Mouse (Mus musculus): ENCODE data around the gene Hspb6. TPM values are rescaled to one million over a fixed set of nuclear protein-coding genes. Genes with fewer than 3 reads are reported as not detected.

The Hspb6 gene
- total and polyA plus RNA-seq, 3 experiments = 0.79 to 6.0 (median 2.3) TPM

DNA sequence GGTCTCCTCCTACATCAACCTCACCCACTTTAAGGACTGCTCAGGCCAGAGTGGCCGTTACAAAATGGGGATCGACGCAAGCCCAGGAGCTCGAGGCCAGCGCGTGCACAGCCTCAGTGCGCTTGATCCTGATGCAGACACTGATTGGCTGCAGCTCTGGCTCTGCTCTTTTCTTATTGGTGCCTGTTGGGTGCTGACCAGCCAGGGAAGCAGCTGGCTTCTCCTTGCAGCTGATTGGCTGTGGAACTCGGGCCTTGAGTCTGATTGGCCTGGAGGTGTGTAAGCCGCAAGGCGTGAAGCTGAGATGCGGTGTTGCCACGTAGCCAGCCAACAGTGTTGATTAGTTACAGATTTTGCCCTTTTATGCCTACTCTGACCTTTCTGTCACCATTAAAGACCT, 46.8 kb downstream of the Hspb6 start, which contains the start of gene Zbtb32:
TSS of gene Zbtb32 (minus strand) at position 124 of the 400 bp plus-strand sequence.
- in situ Hi-C loops (cut with MboI; ENCODE audit: low pct_ligation_motif_present, low pct_unique_long_range_greater_than_20kb, low sequenced_read_pairs) (no loop called here), dilution Hi-C loops (cut with MboI; ENCODE audit: extremely low pct_ligation_motif_present, extremely low pct_unique_long_range_greater_than_20kb, low sequenced_read_pairs) (no loop called here)
- no peaks in the 10 kb centered on the region for H3K27me3 ChIP-seq (replicated peaks)
- peaks cover 3% of the 10 kb centered on the region for H3K9me3 ChIP-seq (replicated peaks; ENCODE audit: low read length)
- peaks cover 2% of the 10 kb centered on the region for H3K79me2 ChIP-seq (replicated peaks; ENCODE audit: control insufficient read depth, extremely low read depth, insufficient read depth, poor library complexity, severe bottlenecking)
- TF ChIP-seq HCFC1 (IDR thresholded peaks at IDR 0.05; ENCODE audit: low read depth, low read length) (no peak), UBTF (IDR thresholded peaks at IDR 0.05; ENCODE audit: low read depth, low read length) (no peak), POLR2AphosphoS2 (IDR thresholded peaks at IDR 0.05; ENCODE audit: low read depth, low read length) (0 out of 2 replicates have a peak, but pooled peaks have one; percentile 31), IRF4 (IDR thresholded peaks at IDR 0.05; ENCODE audit: low read depth, low read length) (no peak)
- no peak within 1 kb of the TSS for H3K27ac ChIP-seq (ENCODE audit: insufficient read depth, low read depth)
- H3K9ac ChIP-seq (ENCODE audit: insufficient read depth, low read depth) = no peak within 1 kb of the TSS
- peaks cover 20 to 29% of the 10 kb centered on the region in 2 experiments for H3K4me1 ChIP-seq (ENCODE audit: control insufficient read depth in 1 of 2, insufficient read depth in 2 of 2)
- no peak within 1 kb of the TSS for H3K4me2 ChIP-seq (ENCODE audit: insufficient read depth, low read depth, poor library complexity, severe bottlenecking)
- H3K4me3 ChIP-seq (replicated peaks in 1 of 3; ENCODE audit: low read depth in 2 of 3, low read length in 2 of 3, poor library complexity in 1 of 3) = no peak within 1 kb of the TSS
- H3K36me3 ChIP-seq (replicated peaks in 1 of 2; ENCODE audit: control insufficient read depth in 1 of 2, insufficient read depth in 1 of 2, low read length in 1 of 2) = peaks cover 0 to 17% of the 10 kb centered on the region in 2 experiments
- DNase-seq (ENCODE audit: extremely low read depth) = no peak

DNA sequence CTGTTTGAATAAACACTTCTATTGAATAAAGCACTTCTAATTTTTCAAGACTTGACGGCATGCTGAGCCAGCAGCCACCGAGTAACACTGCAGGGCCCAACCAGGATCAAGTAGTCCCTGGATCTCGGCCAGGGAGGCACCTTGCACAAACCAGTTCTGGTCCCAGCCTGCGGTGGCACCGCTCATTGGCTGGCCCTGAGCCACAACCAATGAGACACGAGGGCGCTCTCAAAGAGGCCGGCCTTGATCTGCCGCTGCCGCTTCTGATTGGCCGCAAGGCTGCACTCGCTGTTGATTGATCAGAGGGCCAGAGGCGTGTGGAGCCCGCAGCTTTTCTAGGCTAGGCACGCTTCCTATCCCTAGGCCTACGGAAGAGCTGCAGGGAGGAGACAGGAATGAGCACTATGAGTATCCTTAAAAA, 48.0 kb downstream of the Hspb6 start:
- H3K4me1 ChIP-seq (ENCODE audit: control insufficient read depth in 1 of 2, insufficient read depth in 2 of 2) = peaks cover 25 to 32% of the 10 kb centered on the region in 2 experiments
- dilution Hi-C loops (cut with MboI; ENCODE audit: extremely low pct_ligation_motif_present, extremely low pct_unique_long_range_greater_than_20kb, low sequenced_read_pairs) (no loop called here), in situ Hi-C loops (cut with MboI; ENCODE audit: low pct_ligation_motif_present, low pct_unique_long_range_greater_than_20kb, low sequenced_read_pairs) (no loop called here)
- H3K36me3 ChIP-seq (replicated peaks in 1 of 2; ENCODE audit: control insufficient read depth in 1 of 2, insufficient read depth in 1 of 2, low read length in 1 of 2) = peaks cover 0 to 21% of the 10 kb centered on the region in 2 experiments
- no peaks in the 10 kb centered on the region for H3K27me3 ChIP-seq (replicated peaks)
- no peak overlapping the region for H3K4me2 ChIP-seq (ENCODE audit: insufficient read depth, low read depth, poor library complexity, severe bottlenecking)
- H3K9me3 ChIP-seq (replicated peaks; ENCODE audit: low read length) = peaks cover 3% of the 10 kb centered on the region
- no peak overlapping the region for H3K9ac ChIP-seq (ENCODE audit: insufficient read depth, low read depth)
- DNase-seq (ENCODE audit: extremely low read depth) = no peak
- peaks cover 5% of the 10 kb centered on the region for H3K79me2 ChIP-seq (replicated peaks; ENCODE audit: control insufficient read depth, extremely low read depth, insufficient read depth, poor library complexity, severe bottlenecking)
- TF ChIP-seq RCOR1 (conservative IDR thresholded peaks at IDR 0.05; ENCODE audit: low read depth, low read length) = no peak
- no peak for TF ChIP-seq NRF1 (IDR thresholded peaks at IDR 0.05; ENCODE audit: low read depth, low read length)
- no peak for TF ChIP-seq NELFE (IDR thresholded peaks at IDR 0.05; ENCODE audit: low read depth, low read length)
- H3K4me3 ChIP-seq (replicated peaks in 1 of 3; ENCODE audit: low read depth in 2 of 3, low read length in 2 of 3, poor library complexity in 1 of 3) = no peak overlapping the region
- H3K27ac ChIP-seq (ENCODE audit: insufficient read depth, low read depth) = no peak overlapping the region

DNA sequence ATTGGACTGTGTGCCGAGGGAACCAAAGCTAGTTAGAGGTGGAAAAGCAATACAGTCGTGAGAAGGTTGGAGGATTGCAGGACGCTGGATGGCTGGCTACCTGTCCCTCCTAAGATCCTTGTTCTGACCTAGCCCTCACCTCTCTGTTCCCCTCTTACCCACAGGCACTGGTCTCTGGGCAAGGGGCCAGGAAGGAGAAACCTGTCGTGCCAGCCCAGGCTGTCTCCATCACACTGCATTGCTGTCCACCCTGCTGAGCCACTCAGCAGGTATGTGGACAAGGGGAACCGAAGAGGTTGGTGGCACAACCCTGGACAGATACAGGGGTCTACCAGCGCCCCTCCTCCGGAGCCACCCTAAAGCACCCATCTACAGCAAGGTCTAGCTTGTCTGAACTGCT, 48.7 kb downstream of the Hspb6 start:
- peaks cover 24 to 29% of the 10 kb centered on the region in 2 experiments for H3K4me1 ChIP-seq (ENCODE audit: control insufficient read depth in 1 of 2, insufficient read depth in 2 of 2)
- H3K27ac ChIP-seq (ENCODE audit: insufficient read depth, low read depth) = no peak overlapping the region
- peaks cover 3% of the 10 kb centered on the region for H3K9me3 ChIP-seq (replicated peaks; ENCODE audit: low read length)
- no peak overlapping the region for H3K9ac ChIP-seq (ENCODE audit: insufficient read depth, low read depth)
- in situ Hi-C loops (cut with MboI; ENCODE audit: low pct_ligation_motif_present, low pct_unique_long_range_greater_than_20kb, low sequenced_read_pairs) = no loop called here
- DNase-seq (ENCODE audit: extremely low read depth) = no peak
- no peaks in the 10 kb centered on the region for H3K27me3 ChIP-seq (replicated peaks)
- dilution Hi-C loops (cut with MboI; ENCODE audit: extremely low pct_ligation_motif_present, extremely low pct_unique_long_range_greater_than_20kb, low sequenced_read_pairs) = no loop called here
- no peak overlapping the region for H3K4me2 ChIP-seq (ENCODE audit: insufficient read depth, low read depth, poor library complexity, severe bottlenecking)
- H3K4me3 ChIP-seq (replicated peaks in 1 of 3; ENCODE audit: low read depth in 2 of 3, low read length in 2 of 3, poor library complexity in 1 of 3) = no peak overlapping the region
- H3K79me2 ChIP-seq (replicated peaks; ENCODE audit: control insufficient read depth, extremely low read depth, insufficient read depth, poor library complexity, severe bottlenecking) = peaks cover 5% of the 10 kb centered on the region
- peaks cover 0 to 22% of the 10 kb centered on the region in 2 experiments for H3K36me3 ChIP-seq (replicated peaks in 1 of 2; ENCODE audit: control insufficient read depth in 1 of 2, insufficient read depth in 1 of 2, low read length in 1 of 2)
- TF ChIP-seq NELFE (IDR thresholded peaks at IDR 0.05; ENCODE audit: low read depth, low read length) (no peak), USF2 (conservative IDR thresholded peaks at IDR 0.05; ENCODE audit: low read depth, low read length) (no peak), IRF4 (IDR thresholded peaks at IDR 0.05; ENCODE audit: low read depth, low read length) (no peak), ELF1 (IDR thresholded peaks at IDR 0.05; ENCODE audit: low read depth, low read length) (no peak), RAD21 (IDR thresholded peaks at IDR 0.05; ENCODE audit: low read depth, low read length) (no peak), ZNF384 (IDR thresholded peaks at IDR 0.05; ENCODE audit: low read depth, low read length) (no peak), MEF2A (IDR thresholded peaks at IDR 0.05; ENCODE audit: borderline replicate concordance, low read depth, low read length) (no peak), MXI1 (IDR thresholded peaks at IDR 0.05; ENCODE audit: low read depth, low read length) (no peak), ETS1 (conservative IDR thresholded peaks at IDR 0.05; ENCODE audit: low read depth, low read length) (no peak), SIN3A (IDR thresholded peaks at IDR 0.05; ENCODE audit: low read length) (no peak), ZMIZ1 (IDR thresholded peaks at IDR 0.05; ENCODE audit: low read depth, low read length) (no peak), MYC (IDR thresholded peaks at IDR 0.05; ENCODE audit: low read depth, low read length) (no peak), NRF1 (IDR thresholded peaks at IDR 0.05; ENCODE audit: low read depth, low read length) (no peak), UBTF (IDR thresholded peaks at IDR 0.05; ENCODE audit: low read depth, low read length) (no peak), KAT2A (IDR thresholded peaks at IDR 0.05; ENCODE audit: insufficient replicate concordance, low read length) (no peak), CHD2 (IDR thresholded peaks at IDR 0.05; ENCODE audit: low read length) (no peak), TCF12 (IDR thresholded peaks at IDR 0.05; ENCODE audit: low read depth, low read length) (no peak)

All from CH12.LX (cell line).